Mouse (Mus musculus) C2C12 (cell line): ENCODE measurements around the gene Borcs8. TPM values are rescaled to one million over a fixed set of nuclear protein-coding genes. Genes with fewer than 3 reads are reported as not detected.

ENCODE experiments used
- H3K27me3 ChIP-seq: one replicate; pipeline ENCODE4 v1.6.1; 2011; ENCODE audit not compliant: control insufficient read depth, insufficient read depth, insufficient read length
- H3K36me3 ChIP-seq: one replicate; pipeline ENCODE4 v1.6.1; 2011; ENCODE audit not compliant: control insufficient read depth, insufficient read depth
- H3K4me3 ChIP-seq: one replicate; pipeline ENCODE4 v1.5.1; 2011; ENCODE audit warnings: mild to moderate bottlenecking, control low read depth; ENCODE audit not compliant: poor library complexity, insufficient read depth, severe bottlenecking
- H3K79me2 ChIP-seq: one replicate; pipeline ENCODE4 v1.6.1; 2011; ENCODE audit not compliant: control insufficient read depth, insufficient read depth
- H3K79me3 ChIP-seq: one replicate; pipeline ENCODE4 v1.6.1; 2011; ENCODE audit warnings: low read depth, control low read depth
- H3ac ChIP-seq: one replicate; pipeline ENCODE3; 2011; ENCODE audit warnings: low read depth; ENCODE audit not compliant: control insufficient read depth, insufficient read length
- CEBPB ChIP-seq: IDR thresholded peaks from one replicate; pipeline ENCODE4 v1.6.1; 2011; ENCODE audit warnings: low read depth, mild to moderate bottlenecking, control low read depth, moderate library complexity
- CTCF ChIP-seq: IDR thresholded peaks from one replicate; pipeline ENCODE4 v1.5.1; 2011; ENCODE audit not compliant: control insufficient read depth, insufficient read depth, insufficient read length
- FOSL1 ChIP-seq: IDR thresholded peaks from one replicate; pipeline ENCODE4 v1.8.0; 2011; ENCODE audit warnings: mild to moderate bottlenecking, low read length; ENCODE audit not compliant: poor library complexity, insufficient read depth, severe bottlenecking
- MAX ChIP-seq: IDR thresholded peaks from one replicate; pipeline ENCODE4 v1.6.1; 2011; ENCODE audit warnings: mild to moderate bottlenecking, control low read depth
- MYOD1 ChIP-seq: IDR thresholded peaks from one replicate; pipeline ENCODE4 v1.6.1; 2011; ENCODE audit warnings: low read depth; ENCODE audit not compliant: control insufficient read depth, insufficient read length
- MYOG ChIP-seq: IDR thresholded peaks from one replicate; pipeline ENCODE4 v1.6.1; 2011; ENCODE audit not compliant: control insufficient read depth, insufficient read length; ENCODE audit errors: extremely low read depth
- USF1 ChIP-seq: IDR thresholded peaks from one replicate; pipeline ENCODE4 v1.6.1; 2011; ENCODE audit warnings: low read depth, mild to moderate bottlenecking, control low read depth, moderate library complexity
- polyA plus RNA-seq: library from polyadenylated mRNA; unstranded; fragments of >200 nt; fragmentation: generic; extraction: Trizol; gene quantifications from one replicate; pipeline ENCODE4 v1.2.1, GENCODE M21; 2012; ENCODE audit warnings: missing spikeins

The Borcs8 gene
- polyA plus RNA-seq, 1 experiment = 49.8 TPM

GRCm38 (mm10) chr8:70163316-70163715, 24.0 kb downstream of the Borcs8 start:
- peaks cover 27% of the 10 kb centered on the region for H3K27me3 ChIP-seq
- no peaks in the 10 kb centered on the region for H3K36me3 ChIP-seq
- no peaks in the 10 kb centered on the region for H3K79me3 ChIP-seq
- H3K79me2 ChIP-seq = no peaks in the 10 kb centered on the region
- no peak overlapping the region for H3ac ChIP-seq
- TF ChIP-seq MYOD1 (no peak), CEBPB (no peak), MYOG (no peak), CTCF (no peak), MAX (no peak), FOSL1 (no peak)
- H3K4me3 ChIP-seq = no peak overlapping the region

- H3K36me3 ChIP-seq = no peaks in the 10 kb centered on the region
- peaks cover 23% of the 10 kb centered on the region for H3K27me3 ChIP-seq
- no peaks in the 10 kb centered on the region for H3K79me2 ChIP-seq
- no peak overlapping the region for H3K4me3 ChIP-seq
- no peak overlapping the region for H3ac ChIP-seq
- TF ChIP-seq CTCF (peak; percentile 79), MYOD1 (no peak)
- H3K79me3 ChIP-seq = no peaks in the 10 kb centered on the region
These were observed 27.3 kb downstream of the Borcs8 start for GRCm38 (mm10) chr8:70166504-70167110.

DNA sequence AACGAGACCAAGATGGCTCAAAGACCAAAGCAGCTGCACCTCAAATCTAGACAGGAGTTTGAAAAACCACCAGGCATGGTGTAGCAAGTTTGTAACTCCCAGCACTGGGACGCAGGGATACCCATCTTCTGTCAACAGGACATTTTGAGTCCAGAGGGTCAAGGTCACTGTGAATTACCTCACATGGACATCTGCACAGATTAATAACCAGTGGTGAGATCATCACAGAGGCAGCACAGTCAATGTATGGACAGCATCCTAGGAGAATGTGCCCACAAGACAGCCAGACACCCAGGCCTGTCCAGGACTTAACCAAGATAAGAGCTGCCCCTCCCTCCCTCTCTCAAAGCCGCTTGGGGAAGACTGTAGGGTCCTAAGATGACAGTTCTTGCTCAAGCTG, 30.8 kb downstream of the Borcs8 start:
- Histone ChIP-seq H3K27me3 (peaks cover 3% of the 10 kb centered on the region), H3ac (no peak overlapping the region), H3K79me2 (peaks cover 26% of the 10 kb centered on the region), H3K79me3 (peaks cover 6% of the 10 kb centered on the region), H3K36me3 (no peaks in the 10 kb centered on the region), H3K4me3 (no peak overlapping the region)
- TF ChIP-seq MYOD1 (no peak), MAX (no peak), FOSL1 (no peak), USF1 (no peak), MYOG (no peak), CEBPB (no peak), CTCF (no peak)

DNA sequence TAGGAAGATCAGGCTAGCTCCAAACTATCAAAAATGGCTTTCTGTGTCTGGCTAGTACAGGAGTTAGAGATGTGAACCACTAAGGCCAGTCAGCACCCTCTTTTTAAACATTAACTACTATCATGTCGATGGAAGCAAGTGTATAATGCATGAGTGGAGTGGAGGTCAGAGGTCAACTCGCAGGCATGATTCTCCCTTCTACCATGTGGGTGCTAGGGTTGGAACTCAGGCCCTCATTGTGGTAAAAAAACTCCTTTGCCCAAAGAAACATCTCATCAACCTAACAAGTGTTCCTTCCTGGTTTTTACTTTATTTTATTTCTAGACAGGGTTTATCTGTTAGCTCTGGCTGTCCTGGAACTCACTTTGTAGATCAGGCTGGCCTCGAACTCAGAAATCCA, 31.4 kb downstream of the Borcs8 start:
- Histone ChIP-seq H3ac (no peak overlapping the region), H3K79me2 (peaks cover 26% of the 10 kb centered on the region), H3K36me3 (no peaks in the 10 kb centered on the region), H3K4me3 (no peak overlapping the region), H3K79me3 (peaks cover 6% of the 10 kb centered on the region), H3K27me3 (peaks cover 3% of the 10 kb centered on the region)
- TF ChIP-seq USF1 = no peak
- TF ChIP-seq CEBPB = no peak
- TF ChIP-seq MAX = no peak
- no peak for TF ChIP-seq FOSL1
- TF ChIP-seq MYOG = no peak
- TF ChIP-seq MYOD1 = no peak
- no peak for TF ChIP-seq CTCF

DNA sequence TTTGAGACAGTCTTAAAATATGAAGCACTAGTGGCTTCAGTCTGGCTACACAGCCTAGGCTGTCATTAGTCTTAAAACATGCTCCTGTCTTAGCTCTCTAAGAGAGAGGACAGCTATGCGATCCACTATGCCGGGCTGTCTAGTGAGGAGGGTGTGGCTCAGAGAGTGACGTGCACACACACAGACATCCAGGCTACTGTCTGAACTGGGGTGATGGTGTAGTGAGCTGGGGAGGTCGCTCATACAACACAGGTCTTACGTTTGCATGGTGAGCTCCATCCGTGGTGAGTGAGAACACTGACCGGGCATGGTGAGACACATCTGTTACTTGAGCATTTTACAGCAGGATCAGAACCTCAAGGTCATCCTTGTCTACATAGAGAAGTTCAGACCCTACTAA, 31.9 kb downstream of the Borcs8 start:
- peaks cover 26% of the 10 kb centered on the region for H3K79me2 ChIP-seq
- no peak overlapping the region for H3K4me3 ChIP-seq
- no peak overlapping the region for H3ac ChIP-seq
- peaks cover 6% of the 10 kb centered on the region for H3K79me3 ChIP-seq
- no peak for TF ChIP-seq CTCF
- no peak for TF ChIP-seq CEBPB
- H3K27me3 ChIP-seq = no peaks in the 10 kb centered on the region
- H3K36me3 ChIP-seq = no peaks in the 10 kb centered on the region

DNA sequence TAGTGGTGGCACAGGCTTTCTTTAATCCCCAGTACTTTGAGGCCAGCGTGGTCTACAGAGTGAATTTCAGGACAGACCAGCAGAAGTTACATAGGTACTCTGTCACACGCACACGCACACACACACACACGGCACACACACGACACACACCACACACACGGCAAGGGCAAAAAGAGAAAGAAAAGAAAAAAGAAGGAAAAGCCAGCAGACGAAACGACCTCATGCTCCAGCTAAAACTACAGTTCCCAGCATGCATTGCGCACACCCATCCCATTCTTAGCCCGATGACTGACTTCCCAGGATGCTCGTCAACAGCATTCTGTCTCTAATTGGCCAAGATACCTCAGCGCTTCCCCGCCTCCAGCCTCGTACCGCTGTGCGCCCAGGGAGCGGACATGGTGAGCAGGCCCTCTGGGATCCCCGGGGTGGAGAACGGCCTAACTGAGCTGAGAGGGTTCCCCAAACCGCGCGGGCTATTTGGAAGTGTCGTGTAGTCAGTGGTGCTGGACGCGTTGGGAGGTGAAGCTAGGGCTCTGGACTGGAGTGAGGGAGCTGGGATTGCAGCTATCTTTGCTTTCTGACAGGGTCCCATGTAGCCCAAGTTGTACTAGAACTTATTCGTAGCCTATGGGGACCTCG, 32.9 kb downstream of the Borcs8 start, which contains the start of gene Tmem161a:
TSS of gene Tmem161a (plus strand) at position 314 of the 639 bp plus-strand sequence.
- TF ChIP-seq MAX (peak; percentile 47), USF1 (no peak)
- no peaks in the 10 kb centered on the region for H3K27me3 ChIP-seq
- H3K36me3 ChIP-seq = peaks cover 2% of the 10 kb centered on the region
- H3K79me2 ChIP-seq = peaks cover 26% of the 10 kb centered on the region
- H3K4me3 ChIP-seq = peak within 1 kb of the TSS; percentile 50
- peak within 1 kb of the TSS; percentile 86 for H3ac ChIP-seq
- peaks cover 6% of the 10 kb centered on the region for H3K79me3 ChIP-seq
